Mouse (Mus musculus): ENCODE data around the gene 9330182L06Rik.
A peak's percentile ranks its signal among the peaks of the same experiment; 100 is the strongest.

The 9330182L06Rik gene

GRCm38 (mm10) chr5:9265586-9266279, at the start of gene 9330182L06Rik:
9330182L06Rik (plus strand) TSS chr5:9266118.
- peak; percentile 89 for DNase-seq

GRCm38 (mm10) chr5:9227456-9228008, 38.4 kb upstream of the 9330182L06Rik start:
- no peak for DNase-seq

- DNase-seq = peak; percentile 21
These were observed 1.6 kb upstream of the 9330182L06Rik start for GRCm38 (mm10) chr5:9264361-9264760.

- peak; percentile 49 for DNase-seq
These were observed 484 bp downstream of the 9330182L06Rik start for GRCm38 (mm10) chr5:9266280-9266923.

GRCm38 (mm10) chr5:9269666-9270065, 3.7 kb downstream of the 9330182L06Rik start:
- DNase-seq = no peak

- DNase-seq = no peak
These were observed 7.1 kb downstream of the 9330182L06Rik start for GRCm38 (mm10) chr5:9272976-9273375.

GRCm38 (mm10) chr5:9295777-9296549, 30.0 kb downstream of the 9330182L06Rik start:
- peak; percentile 17 for DNase-seq

GRCm38 (mm10) chr5:9296550-9296928, 30.6 kb downstream of the 9330182L06Rik start:
- peak; percentile 7 for DNase-seq

- no peak for DNase-seq
These were observed 60.9 kb downstream of the 9330182L06Rik start for GRCm38 (mm10) chr5:9326863-9327262.

- DNase-seq = no peak
These were observed 61.6 kb downstream of the 9330182L06Rik start for GRCm38 (mm10) chr5:9327528-9327927.

GRCm38 (mm10) chr5:9338756-9339510, 73.0 kb downstream of the 9330182L06Rik start:
- peak; percentile 79 for DNase-seq

GRCm38 (mm10) chr5:9339511-9340173, 73.7 kb downstream of the 9330182L06Rik start:
- peak; percentile 75 for DNase-seq

GRCm38 (mm10) chr5:9344581-9344980, 78.7 kb downstream of the 9330182L06Rik start:
- no peak for DNase-seq

- DNase-seq = peak; percentile 32
These were observed 79.2 kb downstream of the 9330182L06Rik start for GRCm38 (mm10) chr5:9345038-9345617.

- no peak for DNase-seq
These were observed 79.7 kb downstream of the 9330182L06Rik start for GRCm38 (mm10) chr5:9345625-9346024.

- DNase-seq = no peak
These were observed 80.6 kb downstream of the 9330182L06Rik start for GRCm38 (mm10) chr5:9346510-9346909.

GRCm38 (mm10) chr5:9352163-9352562, 86.2 kb downstream of the 9330182L06Rik start:
- DNase-seq = no peak

- DNase-seq = no peak
These were observed 86.7 kb downstream of the 9330182L06Rik start for GRCm38 (mm10) chr5:9352646-9353045.

GRCm38 (mm10) chr5:9354257-9354656, 88.3 kb downstream of the 9330182L06Rik start:
- DNase-seq = no peak

- DNase-seq = peak; percentile 46
These were observed 92.2 kb downstream of the 9330182L06Rik start for GRCm38 (mm10) chr5:9358076-9358475.

- DNase-seq = no peak
These were observed 96.2 kb downstream of the 9330182L06Rik start for GRCm38 (mm10) chr5:9361982-9362661.

Data from retina, postnatal 1 day (tissue).